Mouse (Mus musculus): Measurements from ENCODE around the gene Slc25a47.
A peak's percentile ranks its signal among the peaks of the same experiment; 100 is the strongest.

Gene Slc25a47

GRCm38 (mm10) chr12:108835840-108836409 lies at the start of gene Slc25a47, which contains the start of gene Slc25a29:
TSS of gene Slc25a47 (plus strand) at chr12:108836046.
TSS of gene Slc25a29 (minus strand) at chr12:108835883.
- DNase-seq (ENCODE audit: low read depth) = peak; percentile 94

- DNase-seq (ENCODE audit: low read depth) = no peak
These were observed 48.5 kb upstream of the Slc25a47 start for GRCm38 (mm10) chr12:108787329-108787728.

GRCm38 (mm10) chr12:108792152-108792545 lies 43.7 kb upstream of the Slc25a47 start:
- peak; percentile 93 for DNase-seq (ENCODE audit: low read depth)

- peak; percentile 99 for DNase-seq (ENCODE audit: low read depth)
These were observed 43.0 kb upstream of the Slc25a47 start, which contains the start of gene Yy1 for GRCm38 (mm10) chr12:108792546-108793452. TSS of gene Yy1 (plus strand) at chr12:108792973.

- DNase-seq (ENCODE audit: low read depth) = no peak
These were observed 42.3 kb upstream of the Slc25a47 start for GRCm38 (mm10) chr12:108793453-108793941.

GRCm38 (mm10) chr12:108794078-108794711 lies 41.7 kb upstream of the Slc25a47 start:
- DNase-seq (ENCODE audit: low read depth) = peak; percentile 94

DNA sequence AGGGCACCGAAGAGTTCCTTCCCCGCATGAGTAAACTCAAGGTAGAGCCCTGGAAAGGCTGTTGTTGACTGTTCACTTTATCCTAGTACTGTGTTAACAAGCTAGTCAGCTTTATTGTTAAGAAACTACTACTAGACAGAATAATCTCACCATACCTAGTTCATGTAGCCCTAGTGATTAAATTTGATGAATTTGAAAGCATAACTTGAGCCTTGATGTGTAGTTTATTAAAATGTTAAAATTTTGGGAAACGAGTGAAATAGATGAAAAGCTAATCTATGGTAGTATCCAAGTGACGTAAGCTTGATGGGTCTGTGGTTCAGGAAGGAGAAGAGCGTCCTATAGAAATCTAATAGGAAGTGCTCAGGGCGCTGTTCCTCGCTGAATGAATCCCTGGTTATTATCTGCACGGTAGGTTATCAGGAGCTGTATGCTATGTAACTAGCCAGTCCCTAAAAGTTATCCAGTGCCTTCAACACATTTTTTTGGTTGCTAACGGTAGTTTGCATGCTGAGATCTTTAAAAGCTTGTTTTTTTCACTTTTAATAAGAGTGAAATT lies 40.8 kb upstream of the Slc25a47 start:
- DNase-seq (ENCODE audit: low read depth) = peak; percentile 55

DNA sequence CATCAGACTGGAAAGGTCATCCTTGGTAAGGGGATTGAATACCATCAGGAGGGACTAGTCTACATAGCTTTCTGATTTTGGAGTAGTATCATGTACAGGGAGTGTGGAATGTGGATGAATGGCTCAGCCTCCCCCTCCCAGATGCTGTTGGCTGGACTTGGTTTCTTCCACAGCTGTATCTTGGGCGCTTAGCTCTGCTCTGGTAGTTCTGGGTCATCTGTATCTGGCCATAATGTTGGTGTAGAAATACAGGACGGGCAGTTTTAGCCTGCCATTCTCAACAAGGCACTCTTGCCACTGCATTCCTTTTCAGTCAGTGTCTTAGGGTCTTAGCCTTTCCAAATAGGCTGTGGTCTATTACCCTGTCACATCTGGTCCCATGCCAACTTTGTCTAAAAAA lies 34.2 kb upstream of the Slc25a47 start:
- no peak for DNase-seq (ENCODE audit: low read depth)

GRCm38 (mm10) chr12:108804388-108804787 lies 31.5 kb upstream of the Slc25a47 start:
- no peak for DNase-seq (ENCODE audit: low read depth)

DNA sequence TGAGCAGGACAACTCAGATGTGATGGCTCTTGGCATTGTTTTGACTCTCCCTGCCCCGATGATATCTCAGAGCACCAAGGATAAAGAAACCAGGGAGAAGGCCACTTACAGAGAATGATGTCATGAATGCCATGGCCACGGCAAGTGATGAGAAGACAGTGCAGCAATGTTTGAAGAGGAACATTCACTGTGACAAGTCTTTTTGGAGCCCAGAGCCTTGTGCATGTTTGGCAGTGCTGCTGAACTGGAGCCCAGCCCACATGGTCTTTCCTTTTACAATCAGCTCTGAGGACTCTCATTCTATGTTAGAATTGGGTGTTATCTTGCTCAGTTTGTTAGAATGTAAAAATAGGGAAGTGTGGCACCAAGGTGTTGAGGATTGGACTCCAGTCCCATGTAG lies 27.4 kb upstream of the Slc25a47 start:
- DNase-seq (ENCODE audit: low read depth) = no peak

- no peak for DNase-seq (ENCODE audit: low read depth)
These were observed 26.1 kb upstream of the Slc25a47 start for GRCm38 (mm10) chr12:108809771-108810170.

DNA sequence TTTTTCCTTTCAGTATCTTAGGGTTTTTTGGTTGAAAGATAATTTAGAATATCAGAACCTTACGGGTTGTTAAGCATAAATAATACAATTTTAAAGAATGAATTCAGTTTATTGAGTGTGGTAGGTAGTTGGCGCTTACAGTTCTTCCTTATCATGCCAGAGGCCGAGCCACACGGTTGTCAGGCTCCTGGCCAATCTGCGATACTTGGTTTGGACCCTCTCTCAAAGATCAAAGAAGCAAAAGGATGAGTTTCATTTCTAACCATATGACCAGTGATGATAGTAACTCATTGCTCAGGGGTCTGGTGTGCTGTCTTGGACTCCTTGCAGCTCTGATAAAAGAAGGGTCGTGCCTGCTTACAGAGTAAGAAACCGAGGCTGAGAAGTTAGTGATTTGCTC lies 25.5 kb upstream of the Slc25a47 start:
- no peak for DNase-seq (ENCODE audit: low read depth)

DNA sequence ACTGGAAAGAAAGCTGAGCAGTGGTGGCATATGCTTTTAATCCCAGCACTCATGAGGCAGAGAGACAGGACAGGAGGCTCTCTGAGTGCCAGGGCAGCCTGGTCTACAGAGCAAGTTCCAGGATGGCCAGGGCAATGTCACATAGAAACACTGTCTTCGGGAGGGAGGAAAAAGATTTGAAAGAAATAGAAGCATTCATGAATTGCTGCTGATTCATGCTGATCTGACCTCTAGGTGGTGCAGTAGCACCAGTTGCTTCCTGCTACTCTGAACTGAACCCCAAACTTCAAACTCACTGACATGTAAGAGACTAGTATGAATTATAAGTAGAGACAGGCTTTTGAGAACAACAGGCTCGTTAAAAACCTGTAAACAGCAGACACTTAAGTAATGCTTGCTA lies 24.7 kb upstream of the Slc25a47 start:
- peak; percentile 64 for DNase-seq (ENCODE audit: low read depth)

DNA sequence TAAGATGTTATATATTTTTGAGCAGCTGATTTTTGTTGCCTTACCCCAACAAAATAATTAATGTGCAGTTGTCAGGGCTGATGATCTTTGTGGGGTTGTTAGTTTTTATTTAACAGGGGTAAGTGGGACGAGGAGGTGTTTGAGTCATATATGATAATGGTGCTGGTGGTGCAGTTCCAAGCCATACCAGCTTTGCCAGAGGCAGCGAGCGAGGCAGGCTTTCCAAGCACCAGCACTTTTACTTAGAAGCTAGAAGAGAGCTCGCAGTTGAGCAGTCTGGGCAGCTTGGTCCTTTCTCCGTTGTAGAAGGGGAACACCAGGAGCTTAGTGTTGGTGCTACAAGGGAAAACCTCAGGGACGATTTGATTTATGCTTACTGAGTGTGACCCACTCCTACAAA lies 23.4 kb upstream of the Slc25a47 start:
- DNase-seq (ENCODE audit: low read depth) = no peak

DNA sequence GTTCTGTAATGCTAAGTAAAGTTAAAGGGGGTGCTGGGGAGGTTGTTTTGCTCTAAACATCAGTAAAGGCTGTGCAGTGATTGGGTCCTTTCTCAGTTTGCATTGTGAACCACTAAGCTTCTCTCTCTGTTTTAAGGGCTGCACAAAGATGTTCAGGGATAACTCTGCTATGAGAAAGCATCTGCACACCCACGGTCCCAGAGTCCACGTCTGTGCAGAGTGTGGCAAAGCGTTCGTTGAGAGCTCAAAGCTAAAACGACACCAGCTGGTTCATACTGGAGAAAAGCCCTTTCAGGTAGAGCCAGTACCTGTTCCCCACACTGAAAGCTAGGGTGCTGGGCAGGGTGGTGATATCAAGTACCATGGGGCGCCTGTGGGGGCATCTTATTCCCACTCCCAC lies 21.4 kb upstream of the Slc25a47 start:
- DNase-seq (ENCODE audit: low read depth) = no peak

DNA sequence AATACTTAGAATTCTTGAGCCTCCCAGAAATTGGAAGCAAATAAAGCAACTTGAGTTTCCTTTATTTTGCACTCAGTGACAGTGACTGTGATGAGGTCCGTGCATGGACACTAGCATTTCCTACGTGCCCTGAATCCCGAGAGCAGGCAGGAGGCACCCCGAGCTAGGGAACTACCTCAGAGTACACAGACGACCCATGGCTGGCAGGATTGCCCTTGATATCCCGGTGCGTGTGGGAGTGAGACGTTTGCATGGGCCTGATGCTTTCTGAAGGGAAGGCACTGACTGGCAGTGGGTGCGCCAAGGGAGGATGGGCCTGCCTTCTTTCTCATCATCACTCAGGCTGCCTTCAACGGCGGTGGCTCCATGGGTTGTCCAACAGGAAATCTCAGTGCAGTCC lies 19.3 kb upstream of the Slc25a47 start:
- DNase-seq (ENCODE audit: low read depth) = no peak

DNA sequence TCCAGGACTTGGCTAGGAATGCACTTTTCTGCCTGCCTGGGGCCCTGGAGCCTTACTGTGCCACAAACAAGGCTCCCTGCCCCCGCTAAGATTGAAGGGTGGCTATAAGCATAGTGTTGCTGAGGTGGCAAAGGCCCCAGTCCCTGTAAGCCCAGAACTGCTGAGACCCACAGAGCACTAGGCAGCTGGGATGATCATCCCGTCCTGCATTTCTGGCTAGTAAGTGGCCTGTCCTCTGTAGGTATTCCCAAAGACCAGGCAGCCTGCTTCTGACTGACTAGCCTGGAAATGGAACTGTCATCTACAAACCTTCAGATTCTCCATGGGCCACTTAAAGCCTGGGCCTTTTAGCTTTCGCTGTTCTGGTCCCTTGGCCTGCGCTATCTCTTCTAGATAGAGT lies 15.4 kb upstream of the Slc25a47 start:
- DNase-seq (ENCODE audit: low read depth) = no peak

GRCm38 (mm10) chr12:108823036-108823435 lies 12.8 kb upstream of the Slc25a47 start:
- no peak for DNase-seq (ENCODE audit: low read depth)

- no peak for DNase-seq (ENCODE audit: low read depth)
These were observed 11.5 kb upstream of the Slc25a47 start for GRCm38 (mm10) chr12:108824225-108824874.

DNA sequence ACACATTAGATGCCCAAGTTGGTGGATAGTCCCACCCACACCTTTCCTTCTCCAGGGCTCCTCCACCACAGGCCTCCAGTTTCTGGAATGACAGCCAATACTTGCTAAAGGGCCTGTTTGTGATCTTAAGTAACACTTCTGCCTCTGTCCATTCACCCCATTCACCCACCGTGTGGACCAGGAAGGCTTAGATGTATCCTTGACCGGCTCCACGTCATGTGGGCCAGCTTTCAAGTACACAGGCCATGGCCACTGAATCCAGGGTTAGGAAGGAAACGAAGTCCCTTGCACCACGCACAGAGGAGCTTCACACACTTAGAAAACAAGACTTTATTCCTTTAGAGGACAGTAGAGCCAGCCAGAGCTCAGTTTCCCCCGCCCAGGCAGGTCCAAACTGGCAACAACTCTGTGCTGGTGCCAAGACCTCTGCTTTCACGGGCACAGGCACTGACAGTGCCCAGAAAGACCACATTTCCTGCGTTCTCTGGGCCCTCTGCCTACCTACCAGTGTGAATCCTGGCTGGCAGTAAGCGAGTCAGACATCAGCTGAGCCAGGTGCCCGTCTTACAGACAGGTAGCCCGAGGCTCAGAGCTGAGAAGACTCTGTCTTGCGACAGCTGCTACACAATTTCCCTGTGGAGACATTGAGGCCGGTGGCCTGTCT lies 10.2 kb upstream of the Slc25a47 start:
- DNase-seq (ENCODE audit: low read depth) = no peak

DNA sequence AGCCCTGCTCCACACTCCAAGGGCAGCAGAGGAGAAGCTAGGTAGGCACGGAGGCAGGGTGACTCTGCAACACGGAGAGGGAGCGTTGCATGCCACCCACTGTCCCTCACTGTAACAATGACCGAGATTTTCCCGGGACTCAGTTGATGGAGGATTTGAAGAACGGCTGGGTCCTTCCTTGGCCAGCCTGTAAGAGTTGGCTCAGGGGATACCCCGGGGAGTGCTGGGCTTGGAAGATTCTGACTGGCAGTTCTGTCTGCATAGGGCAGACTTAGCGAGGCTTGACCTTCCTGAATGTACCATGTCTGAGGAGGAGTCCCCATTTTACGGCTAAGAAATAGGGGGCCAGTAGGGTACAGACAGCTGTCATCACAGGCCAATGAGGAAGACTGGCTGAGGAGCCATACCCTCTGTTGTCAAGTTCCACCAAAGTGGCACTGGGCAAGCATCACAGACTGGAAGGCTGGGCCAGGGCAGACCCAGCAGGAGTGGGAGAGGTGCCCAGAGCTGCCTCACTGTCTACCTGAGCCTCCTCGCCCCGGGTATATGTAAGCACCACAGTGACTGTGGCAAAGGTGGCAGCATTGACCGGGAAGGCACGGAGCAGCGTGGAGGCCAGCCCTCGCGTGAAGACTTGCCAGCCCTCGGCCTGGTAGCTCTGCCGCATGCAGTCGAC lies 9.4 kb upstream of the Slc25a47 start:
- DNase-seq (ENCODE audit: low read depth) = no peak

Measured in induced T-regulatory cell, adult 2 months (primary cell).